Mouse (Mus musculus) heart, embryonic 16.5 days (tissue): ENCODE results near the gene Unc119b. TPM values are rescaled to one million over a fixed set of nuclear protein-coding genes. Genes with fewer than 3 reads are reported as not detected.

Source experiments
- ATAC-seq: fragments of 200-750 bp; cut with Nextera tagmentation; replicated peaks from 2 replicates; pipeline ENCODE4 v1.8.0; 2017; ENCODE audit warnings: moderate number of reproducible peaks; ENCODE audit not compliant: insufficient read depth, low FRiP score; ENCODE audit errors: extremely low read depth
- H3K27ac ChIP-seq: fragments of 300-500 bp; sonication (generic); 2 replicates; pipeline ENCODE4 v1.5.1; 2014; ENCODE audit warnings: mild to moderate bottlenecking, low read length, control low read depth, moderate library complexity
- H3K27me3 ChIP-seq: fragments of 300-500 bp; sonication (generic); 2 replicates; pipeline ENCODE4 v1.6.1; 2014; ENCODE audit warnings: low read length, mixed read lengths; ENCODE audit not compliant: control insufficient read depth, insufficient read depth
- H3K36me3 ChIP-seq: fragments of 300-500 bp; sonication (generic); 2 replicates; pipeline ENCODE4 v1.6.1; 2014; ENCODE audit not compliant: control insufficient read depth, insufficient read depth
- H3K4me1 ChIP-seq: fragments of 300-500 bp; sonication (generic); 2 replicates; pipeline ENCODE4 v1.6.1; 2014; ENCODE audit warnings: low read length, mixed read lengths; ENCODE audit not compliant: control insufficient read depth, insufficient read depth
- H3K4me2 ChIP-seq: fragments of 300-500 bp; sonication (generic); 2 replicates; pipeline ENCODE4 v1.6.1; 2014; ENCODE audit warnings: low read depth, mild to moderate bottlenecking, control low read depth, low read length
- H3K4me3 ChIP-seq: fragments of 300-500 bp; sonication (generic); 2 replicates; pipeline ENCODE4 v1.5.1; 2014; ENCODE audit warnings: mild to moderate bottlenecking, control low read depth, low read length
- H3K9ac ChIP-seq: fragments of 300-500 bp; sonication (generic); 2 replicates; pipeline ENCODE4 v1.6.1; 2014; ENCODE audit warnings: low read length, control low read depth
- H3K9me3 ChIP-seq: fragments of 300-500 bp; sonication (generic); replicated peaks from 2 replicates; pipeline ENCODE4 v1.6.1; 2016; ENCODE audit warnings: low read length; ENCODE audit not compliant: control insufficient read depth
- WGBS: fragments of 180-500 bp; shearing (Covaris S2); extraction: QIAGEN DNeasy Blood & Tissue Kit; methylation state at CpG from one replicate; pipeline ENCODE4 v1.1.7; 2014; 5-methylcytosine and 5-hydroxymethylcytosine counted together
- polyA plus RNA-seq: library from polyadenylated mRNA; unstranded; fragments of >200 nt; fragmentation: Nextera tagmentation; extraction: Ambion mirVana; gene quantifications from 2 replicates; pipeline ENCODE4 v1.2.1, GENCODE M21; 2015

Unc119b gene
- polyA plus RNA-seq, 1 experiment from 2014 or later = 20.7 TPM

GRCm38 (mm10) chr5:115145976-115146746 lies 11.4 kb upstream of the Unc119b start:
- no peak for ATAC-seq
- H3K36me3 ChIP-seq = peaks cover 55% of the 10 kb centered on the region
- H3K9ac ChIP-seq = no peak overlapping the region
- peaks cover 5% of the 10 kb centered on the region for H3K9me3 ChIP-seq
- no peak overlapping the region for H3K4me3 ChIP-seq
- no peak overlapping the region for H3K4me2 ChIP-seq
- 71% methylated on average over 6 of the region's 6 CpGs for WGBS
- no peak overlapping the region for H3K27ac ChIP-seq
- H3K27me3 ChIP-seq = no peaks in the 10 kb centered on the region
- H3K4me1 ChIP-seq = no peaks in the 10 kb centered on the region

- Histone ChIP-seq H3K27ac (no peak overlapping the region), H3K4me2 (no peak overlapping the region), H3K36me3 (peaks cover 50% of the 10 kb centered on the region), H3K4me3 (no peak overlapping the region), H3K9me3 (peaks cover 5% of the 10 kb centered on the region), H3K27me3 (no peaks in the 10 kb centered on the region), H3K4me1 (no peaks in the 10 kb centered on the region), H3K9ac (no peak overlapping the region)
- no peak for ATAC-seq
- 72% methylated on average over 11 of the region's 11 CpGs for WGBS
These were observed 10.6 kb upstream of the Unc119b start for GRCm38 (mm10) chr5:115145253-115145968.

GRCm38 (mm10) chr5:115144471-115144870 lies 9.7 kb upstream of the Unc119b start:
- Histone ChIP-seq H3K4me3 (no peak overlapping the region), H3K4me2 (no peak overlapping the region), H3K27ac (no peak overlapping the region), H3K4me1 (no peaks in the 10 kb centered on the region), H3K9ac (no peak overlapping the region; the same call in 1 of the 2 replicates), H3K9me3 (peaks cover 3% of the 10 kb centered on the region), H3K27me3 (no peaks in the 10 kb centered on the region), H3K36me3 (peaks cover 40% of the 10 kb centered on the region)
- 77% methylated on average over 6 of the region's 6 CpGs for WGBS
- ATAC-seq = no peak

GRCm38 (mm10) chr5:115143552-115143951 lies 8.8 kb upstream of the Unc119b start:
- Histone ChIP-seq H3K9ac (no peak overlapping the region), H3K9me3 (no peaks in the 10 kb centered on the region), H3K27me3 (no peaks in the 10 kb centered on the region), H3K4me1 (no peaks in the 10 kb centered on the region), H3K36me3 (peaks cover 33% of the 10 kb centered on the region), H3K27ac (no peak overlapping the region), H3K4me2 (no peak overlapping the region), H3K4me3 (no peak overlapping the region)
- 70% methylated on average over 10 of the region's 10 CpGs for WGBS
- no peak for ATAC-seq

GRCm38 (mm10) chr5:115142166-115142697 lies 7.5 kb upstream of the Unc119b start:
- no peaks in the 10 kb centered on the region for H3K4me1 ChIP-seq
- H3K27ac ChIP-seq = no peak overlapping the region
- H3K9me3 ChIP-seq = no peaks in the 10 kb centered on the region
- no peak overlapping the region for H3K4me2 ChIP-seq
- ATAC-seq = no peak
- peaks cover 20% of the 10 kb centered on the region for H3K36me3 ChIP-seq
- no peak overlapping the region for H3K4me3 ChIP-seq
- no peak overlapping the region for H3K9ac ChIP-seq
- 83% methylated on average over 9 of the region's 9 CpGs for WGBS
- H3K27me3 ChIP-seq = 0 out of 2 replicates have a peak, but pooled peaks cover 3% of the 10 kb centered on the region

- Histone ChIP-seq H3K36me3 (peaks cover 8% of the 10 kb centered on the region; the same call in 1 of the 2 replicates), H3K4me3 (no peak overlapping the region), H3K27ac (no peak overlapping the region), H3K4me1 (no peaks in the 10 kb centered on the region), H3K27me3 (0 out of 2 replicates have a peak, but pooled peaks cover 3% of the 10 kb centered on the region), H3K9ac (no peak overlapping the region), H3K4me2 (no peak overlapping the region), H3K9me3 (no peaks in the 10 kb centered on the region)
- WGBS = 71% methylated on average over 3 of the region's 3 CpGs
- no peak for ATAC-seq
These were observed 6.0 kb upstream of the Unc119b start for GRCm38 (mm10) chr5:115140726-115141125.

GRCm38 (mm10) chr5:115139124-115139523 lies 4.3 kb upstream of the Unc119b start:
- 62% methylated on average over 4 of the region's 4 CpGs for WGBS

GRCm38 (mm10) chr5:115133358-115134066 lies 1.3 kb downstream of the Unc119b start:
- 69% methylated on average over 6 of the region's 6 CpGs for WGBS

More at GRCm38 (mm10) chr5:115139124-115139523, 4.3 kb upstream of the Unc119b start:
- Histone ChIP-seq H3K27me3 (0 out of 2 replicates have a peak, but pooled peaks cover 3% of the 10 kb centered on the region), H3K9me3 (no peaks in the 10 kb centered on the region), H3K36me3 (0 out of 2 replicates have a peak, but pooled peaks cover 2% of the 10 kb centered on the region), H3K4me3 (no peak overlapping the region), H3K4me2 (no peak overlapping the region), H3K9ac (no peak overlapping the region), H3K4me1 (peaks cover 1% of the 10 kb centered on the region), H3K27ac (no peak overlapping the region)
- ATAC-seq = no peak

More at GRCm38 (mm10) chr5:115133358-115134066, 1.3 kb downstream of the Unc119b start:
- H3K9ac ChIP-seq = peak overlapping the region; percentile 84
- no peak overlapping the region for H3K27ac ChIP-seq
- peak overlapping the region; percentile 99 for H3K4me2 ChIP-seq
- no peaks in the 10 kb centered on the region for H3K9me3 ChIP-seq
- H3K36me3 ChIP-seq = peaks cover 6% of the 10 kb centered on the region; the same call in 1 of the 2 replicates
- ATAC-seq = no peak
- H3K4me3 ChIP-seq = peak overlapping the region; percentile 72
- 0 out of 2 replicates have a peak, but pooled peaks cover 3% of the 10 kb centered on the region for H3K27me3 ChIP-seq
- H3K4me1 ChIP-seq = peaks cover 12% of the 10 kb centered on the region
